Mouse (Mus musculus) megakaryocyte, embryonic 14.5 days (primary cell): ENCODE measurements at regions not wholly inside any gene's neighbourhood (a gene's known extent, or its start where the extent isn't known, plus 50 kb on each side); places are given as distances from the start of the nearest gene placed in this dataset.

Experiments used
- FLI1 ChIP-seq: IDR thresholded peaks from 2 replicates; pipeline ENCODE4 v1.6.1; 2012; ENCODE audit warnings: low read length, inconsistent platforms, mixed read lengths
- GATA1 ChIP-seq: IDR thresholded peaks from 3 replicates; pipeline ENCODE4 v1.6.1; 2012; ENCODE audit warnings: mixed read lengths, low read length, inconsistent platforms, borderline replicate concordance

DNA sequence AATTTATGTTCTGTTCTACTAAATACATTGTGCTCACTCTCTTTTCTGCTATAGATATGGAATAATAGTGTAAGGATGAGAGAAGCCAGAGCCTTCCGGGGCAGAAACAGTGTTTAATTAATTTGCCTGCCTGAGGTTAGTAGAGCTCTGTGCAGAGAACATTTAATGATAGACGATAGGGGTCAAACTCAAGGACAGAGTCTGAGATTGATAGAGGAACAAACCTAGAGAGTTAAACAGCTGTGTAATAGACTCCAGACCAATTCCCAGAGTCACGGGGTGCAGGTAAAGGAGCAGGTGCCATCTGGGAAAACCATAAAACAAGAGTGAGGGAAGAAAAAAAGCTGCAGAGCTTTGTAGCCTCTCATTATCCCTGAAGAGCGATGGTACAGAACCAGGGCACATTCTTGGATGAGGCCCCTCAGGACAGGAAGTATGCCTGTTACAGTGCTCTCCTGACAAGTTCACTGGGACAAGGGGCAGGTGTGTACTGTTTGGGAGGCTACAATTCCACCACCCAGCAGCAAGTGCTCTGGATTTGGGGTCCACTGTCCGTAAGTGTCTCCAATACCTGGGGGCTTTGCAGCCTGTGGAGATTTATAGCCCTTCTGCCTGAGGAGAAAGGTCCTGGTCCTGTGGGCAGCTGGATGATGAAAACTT lies 421.6 kb downstream of the Stim2 start:
- no peak for TF ChIP-seq GATA1
- no peak for TF ChIP-seq FLI1
